Mouse (Mus musculus): ENCODE measurements around the gene Olfr1221. TPM values are rescaled to one million over a fixed set of nuclear protein-coding genes. Genes with fewer than 3 reads are reported as not detected.
"Not testable (repeated sequence)": the region's sequence is repeated elsewhere in the genome, so short reads cannot be mapped to it uniquely, and the experiment has no call there.

Olfr1221 gene
- not detected in 2 replicates for polyA plus RNA-seq (2015; fragmentation: Nextera tagmentation; extraction: Ambion mirVana)

DNA sequence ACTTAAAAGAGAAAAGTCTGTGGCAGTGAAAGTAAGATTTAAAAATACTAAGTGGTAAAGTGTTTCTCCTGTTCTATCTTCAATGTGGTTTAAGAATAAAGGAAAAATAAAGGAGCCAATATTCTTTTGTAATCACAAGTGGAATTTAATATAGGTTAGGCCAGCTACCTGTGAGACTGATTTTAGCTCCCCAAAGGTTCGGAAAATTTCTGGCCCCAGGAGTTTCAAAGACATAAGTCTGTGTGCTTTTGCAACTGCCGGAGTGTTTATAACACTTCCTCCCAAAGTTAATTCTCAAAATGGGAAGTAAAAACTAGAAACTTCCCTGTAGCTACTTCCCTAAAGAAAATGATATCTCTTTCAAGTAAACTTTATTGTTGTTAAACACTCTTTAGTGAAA is at the start of gene Olfr1221:
Gene Olfr1221 (minus strand): TSS at position 101 of the 400 bp plus-strand sequence.
- no peak for ATAC-seq
- Histone ChIP-seq H3K4me3 (no peak within 1 kb of the TSS), H3K36me3 (ENCODE audit: poor library complexity, severe bottlenecking) (no peaks in the 10 kb centered on the region), H3K27ac (no peak within 1 kb of the TSS), H3K4me1 (no peaks in the 10 kb centered on the region), H3K27me3 (no peaks in the 10 kb centered on the region), H3K9me3 (replicated peaks) (no peaks in the 10 kb centered on the region), H3K4me2 (no peak within 1 kb of the TSS), H3K9ac (no peak within 1 kb of the TSS)
- WGBS, result 91% methylated on average over 2 of the region's 2 CpGs

DNA sequence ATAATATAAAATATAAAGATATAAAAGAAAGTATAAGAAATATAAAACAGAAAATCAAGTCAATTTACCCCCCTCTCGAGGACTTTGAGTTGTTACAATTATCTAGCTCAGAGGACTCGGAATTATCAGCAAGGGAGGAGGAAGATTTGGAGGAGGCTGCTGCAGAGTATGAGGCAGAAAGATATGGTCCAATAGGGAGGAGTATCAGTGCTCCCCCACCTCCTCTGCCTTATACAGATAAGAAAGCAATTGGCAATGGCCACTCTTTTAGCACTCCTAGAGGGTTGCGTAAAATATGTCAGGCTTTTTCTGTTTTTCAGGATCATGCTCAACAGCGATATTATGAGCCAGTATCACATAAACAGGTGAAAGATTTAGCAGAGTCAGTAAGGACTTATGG is 47.6 kb upstream of the Olfr1221 start:
- WGBS, result 94% methylated on average over 4 of the region's 4 CpGs

DNA sequence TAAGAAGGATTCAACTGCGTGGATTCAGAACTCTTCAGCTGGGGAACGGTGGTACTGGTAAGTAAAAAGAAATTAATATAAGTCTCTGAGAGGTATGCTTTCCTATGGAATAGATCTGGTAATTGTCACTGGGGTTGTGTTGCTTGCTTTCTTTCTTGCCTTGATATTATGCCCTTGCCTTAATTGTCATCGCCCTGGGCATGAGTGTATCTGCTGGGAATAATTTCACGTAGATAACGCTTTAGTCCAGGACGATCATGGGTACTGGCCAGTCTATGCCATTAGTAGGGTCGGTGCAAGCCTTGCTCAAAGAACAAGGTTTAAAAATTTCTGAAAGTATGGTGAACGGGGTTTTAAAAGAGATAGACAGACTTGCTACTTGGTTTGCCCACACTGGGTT is 46.9 kb upstream of the Olfr1221 start, which contains the start of gene Olfr1224-ps1:
Gene Olfr1224-ps1 (minus strand): TSS at position 101 of the 400 bp plus-strand sequence.
- ATAC-seq, H3K27me3 ChIP-seq: not testable (repeated sequence)

More for the DNA sequence above, 47.6 kb upstream of the Olfr1221 start:
- H3K27ac ChIP-seq; H3K4me3 ChIP-seq; ATAC-seq; H3K4me2 ChIP-seq; H3K36me3 ChIP-seq (ENCODE audit: poor library complexity, severe bottlenecking); H3K9me3 ChIP-seq (replicated peaks); H3K27me3 ChIP-seq; H3K9ac ChIP-seq; H3K4me1 ChIP-seq: not testable (repeated sequence)

DNA sequence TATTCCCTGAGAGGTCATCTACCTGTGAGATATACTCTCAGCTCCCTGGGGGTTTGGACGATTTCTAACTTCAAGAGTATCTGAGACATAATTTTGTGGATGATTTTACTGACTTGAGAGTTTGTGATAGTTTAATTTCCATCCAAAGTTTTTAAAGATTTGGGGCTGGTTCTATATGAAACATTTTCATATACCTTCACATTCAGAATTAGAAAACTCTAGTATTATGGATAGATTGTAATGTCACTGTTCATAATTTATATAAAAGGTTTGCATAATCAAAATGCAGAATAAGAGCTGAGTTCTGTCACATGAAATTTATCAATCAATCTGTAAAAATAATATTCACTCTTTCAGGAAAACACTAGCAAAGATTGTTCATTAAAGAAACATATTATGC is 34.4 kb upstream of the Olfr1221 start, which contains the start of gene Olfr1223:
Gene Olfr1223 (minus strand): TSS at position 101 of the 400 bp plus-strand sequence.
- no peak within 1 kb of the TSS for H3K4me3 ChIP-seq
- no peak for ATAC-seq

More for the DNA sequence above, 46.9 kb upstream of the Olfr1221 start, which contains the start of gene Olfr1224-ps1:
- H3K4me2 ChIP-seq; H3K4me1 ChIP-seq; H3K27ac ChIP-seq; H3K9ac ChIP-seq; H3K9me3 ChIP-seq (replicated peaks); H3K4me3 ChIP-seq; H3K36me3 ChIP-seq (ENCODE audit: poor library complexity, severe bottlenecking): not testable (repeated sequence)
- WGBS, result 91% methylated on average over 8 of the region's 8 CpGs

DNA sequence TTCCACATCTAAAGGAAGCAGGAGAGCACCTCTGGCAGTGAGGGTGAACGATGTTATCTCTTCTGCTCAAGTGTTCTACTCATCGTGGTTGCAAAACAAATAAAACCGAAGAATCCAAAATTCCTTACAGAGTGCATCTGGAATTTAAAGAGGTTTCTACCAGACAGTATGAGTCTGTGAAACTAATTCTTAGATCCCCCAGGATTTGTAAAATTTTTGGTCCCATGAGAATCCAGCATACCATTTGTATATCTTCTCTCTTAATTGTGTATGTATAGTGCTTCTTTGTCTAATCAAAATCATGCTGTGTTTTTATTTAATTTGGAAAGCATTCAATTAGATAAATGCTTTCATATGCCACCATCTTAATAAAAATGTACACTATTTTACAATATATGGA is 15.9 kb upstream of the Olfr1221 start, which contains the start of gene Olfr1222:
Gene Olfr1222 (minus strand): TSS at position 101 of the 400 bp plus-strand sequence.
- ATAC-seq, result no peak
- Histone ChIP-seq H3K9ac (no peak within 1 kb of the TSS), H3K36me3 (ENCODE audit: poor library complexity, severe bottlenecking) (no peaks in the 10 kb centered on the region), H3K9me3 (replicated peaks) (no peaks in the 10 kb centered on the region), H3K27me3 (no peaks in the 10 kb centered on the region), H3K4me3 (no peak within 1 kb of the TSS), H3K4me1 (no peaks in the 10 kb centered on the region), H3K4me2 (no peak within 1 kb of the TSS), H3K27ac (no peak within 1 kb of the TSS)
- WGBS, result 87% methylated on average over 3 of the region's 3 CpGs

More for the DNA sequence above, 34.4 kb upstream of the Olfr1221 start, which contains the start of gene Olfr1223:
- H3K4me2 ChIP-seq, result no peak within 1 kb of the TSS
- no peak within 1 kb of the TSS for H3K9ac ChIP-seq
- H3K36me3 ChIP-seq (ENCODE audit: poor library complexity, severe bottlenecking), result no peaks in the 10 kb centered on the region
- no peaks in the 10 kb centered on the region for H3K9me3 ChIP-seq (replicated peaks)
- H3K27ac ChIP-seq, result no peak within 1 kb of the TSS
- H3K4me1 ChIP-seq, result no peaks in the 10 kb centered on the region
- no peaks in the 10 kb centered on the region for H3K27me3 ChIP-seq
- 84% methylated on average over 1 of the region's 1 CpGs for WGBS

DNA sequence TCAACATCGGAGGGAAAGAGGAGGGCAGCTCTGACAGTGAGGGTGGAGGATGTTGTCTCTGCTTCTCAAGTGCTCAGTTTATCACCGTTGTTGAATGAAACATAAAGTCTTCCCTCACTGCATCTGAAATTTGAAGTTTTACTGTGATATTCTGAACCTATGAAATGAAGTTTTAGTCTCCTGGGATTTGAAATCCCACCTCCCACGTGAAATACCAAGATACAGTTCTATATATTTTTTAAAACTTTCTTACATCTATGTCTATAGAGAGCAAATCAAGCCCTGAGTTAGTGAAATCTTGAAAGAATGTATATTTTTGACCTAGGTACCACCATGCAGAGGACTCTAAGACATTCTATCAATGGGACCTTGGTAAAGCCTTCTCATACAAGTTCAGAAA is 10.3 kb downstream of the Olfr1221 start, which contains the start of gene Olfr1220:
Gene Olfr1220 (minus strand): TSS at position 101 of the 400 bp plus-strand sequence.
- H3K27ac ChIP-seq, result no peak within 1 kb of the TSS
- no peaks in the 10 kb centered on the region for H3K27me3 ChIP-seq
- no peak within 1 kb of the TSS for H3K4me3 ChIP-seq
- H3K4me2 ChIP-seq, result no peak within 1 kb of the TSS
- H3K9me3 ChIP-seq (replicated peaks), result no peaks in the 10 kb centered on the region
- H3K4me1 ChIP-seq, result no peaks in the 10 kb centered on the region
- no peaks in the 10 kb centered on the region for H3K36me3 ChIP-seq (ENCODE audit: poor library complexity, severe bottlenecking)
- no peak for ATAC-seq
- WGBS, result 83% methylated on average over 3 of the region's 3 CpGs
- no peak within 1 kb of the TSS for H3K9ac ChIP-seq

DNA sequence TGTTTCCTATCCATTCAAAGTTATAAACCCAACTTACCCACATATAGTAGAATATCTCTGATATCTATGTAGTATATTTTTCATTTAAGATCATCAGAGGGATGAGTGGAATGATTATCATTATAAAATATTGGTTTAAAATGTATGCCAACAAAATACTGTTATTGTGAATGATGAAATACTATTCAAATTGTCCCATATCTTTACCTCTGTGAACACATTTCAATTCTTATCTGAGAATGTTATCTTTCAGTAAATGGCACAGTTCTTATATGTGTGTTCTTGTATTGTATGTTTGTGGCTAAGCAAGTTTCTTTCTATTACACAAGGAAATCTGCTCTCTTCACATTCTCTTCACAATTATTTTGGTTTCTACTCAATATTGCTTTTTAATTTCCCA is 11.4 kb downstream of the Olfr1221 start:
- Histone ChIP-seq H3K9me3 (replicated peaks) (no peaks in the 10 kb centered on the region), H3K4me3 (no peak overlapping the region), H3K27me3 (no peaks in the 10 kb centered on the region), H3K4me1 (no peaks in the 10 kb centered on the region), H3K27ac (no peak overlapping the region), H3K9ac (no peak overlapping the region), H3K4me2 (no peak overlapping the region), H3K36me3 (ENCODE audit: poor library complexity, severe bottlenecking) (no peaks in the 10 kb centered on the region)
- no peak for ATAC-seq

DNA sequence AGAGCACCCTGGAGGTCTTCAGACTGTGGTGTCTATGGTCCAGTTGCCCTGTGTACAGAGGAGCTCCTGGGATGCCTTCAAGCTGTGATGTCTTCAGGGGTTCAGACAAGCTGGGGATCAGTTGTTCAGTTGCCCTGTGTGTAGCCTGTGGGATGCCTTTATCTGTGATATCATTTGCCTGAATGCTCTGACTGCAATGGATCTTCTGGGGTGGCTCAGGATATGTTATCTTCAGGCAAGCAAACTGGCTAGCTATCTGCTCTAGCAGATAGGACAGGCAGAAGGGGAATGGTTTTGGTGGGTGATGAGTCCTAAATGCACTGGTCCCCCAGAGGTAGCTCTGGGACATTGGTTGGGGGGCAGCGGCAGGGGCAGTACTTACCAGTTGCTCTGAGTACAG is 23.2 kb downstream of the Olfr1221 start:
- no peak overlapping the region for H3K9ac ChIP-seq
- H3K27me3 ChIP-seq, result no peaks in the 10 kb centered on the region
- ATAC-seq, result no peak
- no peaks in the 10 kb centered on the region for H3K4me1 ChIP-seq
- no peak overlapping the region for H3K4me3 ChIP-seq
- no peak overlapping the region for H3K4me2 ChIP-seq
- 94% methylated on average over 1 of the region's 1 CpGs for WGBS
- no peaks in the 10 kb centered on the region for H3K36me3 ChIP-seq (ENCODE audit: poor library complexity, severe bottlenecking)
- no peak overlapping the region for H3K27ac ChIP-seq
- no peaks in the 10 kb centered on the region; the same call in 1 of the 2 replicates for H3K9me3 ChIP-seq (replicated peaks)

DNA sequence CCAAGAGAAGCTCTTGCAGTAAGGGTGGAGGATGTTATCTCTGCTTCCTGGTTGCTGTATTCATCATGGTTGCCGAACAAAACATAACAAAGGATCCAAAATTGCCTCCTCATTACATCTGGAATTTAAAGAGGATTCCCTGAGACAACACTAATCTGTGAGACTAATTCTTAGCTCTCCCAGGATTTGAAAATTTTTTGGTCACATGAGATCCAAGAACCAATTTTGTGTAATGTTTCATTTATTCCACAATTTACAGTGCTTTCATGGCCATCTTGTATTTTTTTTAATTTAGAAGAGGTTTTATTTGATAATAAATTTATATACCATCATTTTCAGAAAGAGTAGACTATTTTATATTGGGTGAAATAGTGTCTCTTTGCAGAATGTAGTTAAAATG is 33.7 kb downstream of the Olfr1221 start, which contains the start of gene Olfr1219:
Gene Olfr1219 (minus strand): TSS at position 101 of the 400 bp plus-strand sequence.
- Histone ChIP-seq H3K4me3 (no peak within 1 kb of the TSS), H3K9ac (no peak within 1 kb of the TSS), H3K4me1 (no peaks in the 10 kb centered on the region), H3K4me2 (no peak within 1 kb of the TSS), H3K9me3 (replicated peaks) (no peaks in the 10 kb centered on the region), H3K27ac (no peak within 1 kb of the TSS), H3K36me3 (ENCODE audit: poor library complexity, severe bottlenecking) (no peaks in the 10 kb centered on the region), H3K27me3 (no peaks in the 10 kb centered on the region)
- WGBS, result 66% methylated on average over 1 of the region's 1 CpGs
- ATAC-seq, result no peak

DNA sequence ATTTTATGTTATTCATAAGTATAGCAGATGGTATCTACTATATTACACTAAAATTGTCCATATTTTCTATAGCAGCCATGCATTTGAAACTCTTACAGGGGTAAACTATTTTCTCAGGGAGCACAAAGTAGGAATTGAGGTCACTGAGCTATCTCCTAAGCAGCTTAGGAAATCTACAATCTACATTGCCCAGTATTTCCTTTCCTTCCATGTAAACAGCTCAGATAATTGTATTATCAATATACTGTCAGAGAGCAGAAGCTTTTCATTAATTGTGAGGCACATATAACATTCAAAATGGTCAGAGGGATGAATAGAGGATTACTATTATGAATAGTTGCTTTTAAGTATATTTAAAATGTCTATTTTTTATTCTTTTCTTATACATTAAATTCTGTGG is 35.6 kb downstream of the Olfr1221 start:
- ATAC-seq, result no peak
- H3K27ac ChIP-seq, result no peak overlapping the region

DNA sequence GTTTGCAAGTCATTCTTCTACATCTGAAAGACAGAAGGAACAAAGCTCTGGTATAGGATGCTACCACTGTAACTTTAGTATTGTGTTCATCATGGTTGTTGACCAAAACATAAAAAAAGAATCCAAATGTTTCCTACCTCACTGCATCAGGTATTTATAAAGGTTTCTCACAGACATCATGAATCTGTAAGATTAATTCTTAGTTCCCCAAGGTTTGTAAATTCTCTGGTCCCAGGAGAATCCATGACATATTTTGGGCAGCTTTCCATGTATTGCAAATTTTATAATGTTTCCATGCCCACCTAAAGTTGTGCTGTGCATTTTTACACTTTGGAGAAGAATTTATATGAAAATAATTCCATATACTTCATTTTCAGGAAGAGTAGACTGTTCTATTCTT is 56.0 kb downstream of the Olfr1221 start, which contains the start of gene Olfr1218:
Gene Olfr1218 (minus strand): TSS at position 101 of the 400 bp plus-strand sequence.
- H3K9ac ChIP-seq, result no peak within 1 kb of the TSS

More for the DNA sequence above, 35.6 kb downstream of the Olfr1221 start:
- H3K36me3 ChIP-seq (ENCODE audit: poor library complexity, severe bottlenecking), result no peaks in the 10 kb centered on the region
- no peaks in the 10 kb centered on the region for H3K4me1 ChIP-seq
- no peak overlapping the region for H3K9ac ChIP-seq
- no peak overlapping the region for H3K4me3 ChIP-seq
- H3K4me2 ChIP-seq, result no peak overlapping the region
- H3K9me3 ChIP-seq (replicated peaks), result no peaks in the 10 kb centered on the region
- H3K27me3 ChIP-seq, result no peaks in the 10 kb centered on the region

More for the DNA sequence above, 56.0 kb downstream of the Olfr1221 start, which contains the start of gene Olfr1218:
- H3K36me3 ChIP-seq (ENCODE audit: poor library complexity, severe bottlenecking), result no peaks in the 10 kb centered on the region
- H3K4me2 ChIP-seq, result no peak within 1 kb of the TSS
- no peak within 1 kb of the TSS for H3K27ac ChIP-seq
- no peaks in the 10 kb centered on the region for H3K27me3 ChIP-seq
- no peaks in the 10 kb centered on the region for H3K9me3 ChIP-seq (replicated peaks)
- H3K4me3 ChIP-seq, result no peak within 1 kb of the TSS
- H3K4me1 ChIP-seq, result no peaks in the 10 kb centered on the region
- ATAC-seq, result no peak
